Mouse (Mus musculus): ENCODE data around the gene Gm12169. TPM values are rescaled to one million over a fixed set of nuclear protein-coding genes. Genes with fewer than 3 reads are reported as not detected.

Gm12169 gene
- polyA plus RNA-seq, 1 experiment from 2014 or later = not detected

Other genes starting within 250 kb of the Gm12169 start
- gene Cyfip2, start 211.4 kb upstream of the Gm12169 start, polyA plus RNA-seq (2014; fragmentation: Nextera tagmentation; extraction: Ambion mirVana) = 8.9 TPM in 2 replicates
- gene Itk, start 134.7 kb upstream of the Gm12169 start, polyA plus RNA-seq (2014; fragmentation: Nextera tagmentation; extraction: Ambion mirVana) = not detected in 2 replicates
- gene Fam71b, start 127.7 kb upstream of the Gm12169 start, polyA plus RNA-seq (2014; fragmentation: Nextera tagmentation; extraction: Ambion mirVana) = not detected in 2 replicates
- 50.9 and 54.2 TPM in 2 replicates for gene Med7, start 87.3 kb upstream of the Gm12169 start, polyA plus RNA-seq (2014; fragmentation: Nextera tagmentation; extraction: Ambion mirVana)
- 0.28 and 0.38 TPM in 2 replicates for gene Havcr2, start 69.3 kb upstream of the Gm12169 start, polyA plus RNA-seq (2014; fragmentation: Nextera tagmentation; extraction: Ambion mirVana)
- gene BC053393, start 47.3 kb downstream of the Gm12169 start, polyA plus RNA-seq (2014; fragmentation: Nextera tagmentation; extraction: Ambion mirVana) = 0.19 and 0.45 TPM in 2 replicates
- gene Dppa1, start 105.0 kb downstream of the Gm12169 start, polyA plus RNA-seq (2014; fragmentation: Nextera tagmentation; extraction: Ambion mirVana) = not detected in 2 replicates
- gene Timd2, start 182.8 kb downstream of the Gm12169 start, polyA plus RNA-seq (2014; fragmentation: Nextera tagmentation; extraction: Ambion mirVana) = not detected in 2 replicates
- not detected in 2 replicates for gene Havcr1, start 210.9 kb downstream of the Gm12169 start, polyA plus RNA-seq (2014; fragmentation: Nextera tagmentation; extraction: Ambion mirVana)

All from heart, embryonic 14.5 days (tissue).